Mouse (Mus musculus) neural tube, embryonic 14.5 days (tissue): ENCODE data around the gene Hist1h2bc. TPM values are rescaled to one million over a fixed set of nuclear protein-coding genes. Genes with fewer than 3 reads are reported as not detected.

Source experiments
- ATAC-seq: fragments of 200-750 bp; cut with Nextera tagmentation; 2 replicates; pipeline ENCODE4 v1.8.0; 2017; ENCODE audit warnings: low read depth, mild to moderate bottlenecking, moderate TSS enrichment, moderate library complexity
- H3K27ac ChIP-seq: fragments of 300-500 bp; sonication (generic); 2 replicates; pipeline ENCODE4 v1.5.1; 2014; ENCODE audit warnings: low read depth, mild to moderate bottlenecking, control low read depth, low read length, moderate library complexity, mixed read lengths
- H3K27me3 ChIP-seq: fragments of 300-500 bp; sonication (generic); 2 replicates; pipeline ENCODE4 v1.6.1; 2014; ENCODE audit warnings: low read length; ENCODE audit not compliant: control insufficient read depth, insufficient read depth
- H3K36me3 ChIP-seq: fragments of 300-500 bp; sonication (generic); 2 replicates; pipeline ENCODE4 v1.6.1; 2014; ENCODE audit warnings: low read length, mixed read lengths; ENCODE audit not compliant: control insufficient read depth, insufficient read depth
- H3K4me1 ChIP-seq: fragments of 300-500 bp; sonication (generic); 2 replicates; pipeline ENCODE4 v1.6.1; 2014; ENCODE audit warnings: low read length; ENCODE audit not compliant: control insufficient read depth, insufficient read depth
- H3K4me2 ChIP-seq: fragments of 300-500 bp; sonication (generic); 2 replicates; pipeline ENCODE4 v1.6.1; 2014; ENCODE audit warnings: mild to moderate bottlenecking, low read depth, low read length, control low read depth
- H3K4me3 ChIP-seq: fragments of 300-500 bp; sonication (generic); 2 replicates; pipeline ENCODE4 v1.5.1; 2014; ENCODE audit warnings: low read depth, low read length, control low read depth, mixed read lengths
- H3K9ac ChIP-seq: fragments of 300-500 bp; sonication (generic); replicated peaks from 2 replicates; pipeline ENCODE4 v1.6.1; 2014; ENCODE audit warnings: low read depth, mild to moderate bottlenecking, control low read depth, low read length, mixed read lengths
- H3K9me3 ChIP-seq: fragments of 300-500 bp; sonication (generic); 2 replicates; pipeline ENCODE4 v1.6.1; 2016; ENCODE audit warnings: low read length; ENCODE audit not compliant: control insufficient read depth
- WGBS: fragments of 180-500 bp; shearing (Covaris S2); extraction: QIAGEN DNeasy Blood & Tissue Kit; methylation state at CpG from one replicate; pipeline ENCODE4 v1.1.7; 2014; 5-methylcytosine and 5-hydroxymethylcytosine counted together
- polyA plus RNA-seq: library from polyadenylated mRNA; unstranded; fragments of >200 nt; fragmentation: Nextera tagmentation; extraction: Ambion mirVana; gene quantifications from 2 replicates; pipeline ENCODE4 v1.2.1, GENCODE M21; 2014

The Hist1h2bc gene
- polyA plus RNA-seq, 1 experiment from 2014 or later = 11.6 TPM

GRCm38 (mm10) chr13:23724239-23724638 lies 40.2 kb downstream of the Hist1h2bc start:
- WGBS = 87% methylated on average over 4 of the region's 4 CpGs
- Histone ChIP-seq H3K9me3 (no peaks in the 10 kb centered on the region), H3K36me3 (no peaks in the 10 kb centered on the region), H3K9ac (no peak overlapping the region), H3K4me3 (no peak overlapping the region), H3K27me3 (no peaks in the 10 kb centered on the region), H3K4me1 (no peaks in the 10 kb centered on the region), H3K4me2 (no peak overlapping the region), H3K27ac (no peak overlapping the region)
- ATAC-seq = no peak

GRCm38 (mm10) chr13:23725213-23725612 lies 41.2 kb downstream of the Hist1h2bc start:
- WGBS = 33% methylated on average over 1 of the region's 1 CpGs
- no peak overlapping the region for H3K4me3 ChIP-seq
- no peak overlapping the region for H3K9ac ChIP-seq
- H3K36me3 ChIP-seq = no peaks in the 10 kb centered on the region
- no peak for ATAC-seq
- H3K9me3 ChIP-seq = no peaks in the 10 kb centered on the region
- no peak overlapping the region for H3K27ac ChIP-seq
- H3K4me2 ChIP-seq = no peak overlapping the region
- no peaks in the 10 kb centered on the region for H3K4me1 ChIP-seq
- H3K27me3 ChIP-seq = no peaks in the 10 kb centered on the region

GRCm38 (mm10) chr13:23728472-23729191 lies 44.6 kb downstream of the Hist1h2bc start:
- 90% methylated on average over 18 of the region's 18 CpGs for WGBS
- no peaks in the 10 kb centered on the region for H3K4me1 ChIP-seq
- no peak overlapping the region for H3K4me3 ChIP-seq
- H3K4me2 ChIP-seq = no peak overlapping the region
- H3K9ac ChIP-seq = no peak overlapping the region
- no peak overlapping the region for H3K27ac ChIP-seq
- H3K27me3 ChIP-seq = no peaks in the 10 kb centered on the region
- H3K9me3 ChIP-seq = no peaks in the 10 kb centered on the region
- H3K36me3 ChIP-seq = no peaks in the 10 kb centered on the region
- ATAC-seq = no peak

GRCm38 (mm10) chr13:23729192-23729525 lies 45.2 kb downstream of the Hist1h2bc start:
- H3K9ac ChIP-seq = no peak overlapping the region
- no peak overlapping the region for H3K27ac ChIP-seq
- ATAC-seq = no peak
- 92% methylated on average over 9 of the region's 9 CpGs for WGBS
- H3K4me1 ChIP-seq = no peaks in the 10 kb centered on the region
- H3K4me2 ChIP-seq = no peak overlapping the region
- no peaks in the 10 kb centered on the region for H3K27me3 ChIP-seq
- no peak overlapping the region for H3K4me3 ChIP-seq
- no peaks in the 10 kb centered on the region for H3K9me3 ChIP-seq
- no peaks in the 10 kb centered on the region for H3K36me3 ChIP-seq

- Histone ChIP-seq H3K27ac (no peak overlapping the region), H3K4me2 (no peak overlapping the region), H3K4me3 (no peak overlapping the region), H3K36me3 (no peaks in the 10 kb centered on the region), H3K9me3 (no peaks in the 10 kb centered on the region), H3K9ac (no peak overlapping the region), H3K27me3 (no peaks in the 10 kb centered on the region), H3K4me1 (no peaks in the 10 kb centered on the region)
- WGBS = 92% methylated on average over 5 of the region's 5 CpGs
- no peak for ATAC-seq
Measured at GRCm38 (mm10) chr13:23729706-23730105, 45.7 kb downstream of the Hist1h2bc start.

- Histone ChIP-seq H3K36me3 (no peaks in the 10 kb centered on the region), H3K27me3 (no peaks in the 10 kb centered on the region), H3K4me1 (no peaks in the 10 kb centered on the region), H3K9me3 (no peaks in the 10 kb centered on the region), H3K4me3 (no peak overlapping the region), H3K27ac (no peak overlapping the region), H3K4me2 (no peak overlapping the region), H3K9ac (no peak overlapping the region)
- 35% methylated on average over 8 of the region's 8 CpGs for WGBS
- no peak for ATAC-seq
Measured at GRCm38 (mm10) chr13:23730479-23730878, 46.5 kb downstream of the Hist1h2bc start.

GRCm38 (mm10) chr13:23732156-23732804 lies 48.3 kb downstream of the Hist1h2bc start:
- Histone ChIP-seq H3K27ac (no peak overlapping the region), H3K4me2 (no peak overlapping the region), H3K36me3 (no peaks in the 10 kb centered on the region), H3K27me3 (no peaks in the 10 kb centered on the region), H3K9ac (no peak overlapping the region), H3K4me3 (no peak overlapping the region), H3K4me1 (no peaks in the 10 kb centered on the region), H3K9me3 (no peaks in the 10 kb centered on the region)
- ATAC-seq = no peak; the same call in 1 of the 2 replicates
- WGBS = 25% methylated on average over 8 of the region's 8 CpGs

- Histone ChIP-seq H3K9me3 (no peaks in the 10 kb centered on the region), H3K36me3 (no peaks in the 10 kb centered on the region), H3K4me1 (peaks cover 8% of the 10 kb centered on the region; the same call in 1 of the 2 replicates), H3K27ac (no peak overlapping the region), H3K9ac (no peak overlapping the region), H3K4me2 (no peak overlapping the region), H3K4me3 (no peak overlapping the region), H3K27me3 (no peaks in the 10 kb centered on the region)
- no peak for ATAC-seq
- WGBS = 70% methylated on average over 5 of the region's 5 CpGs
Measured at GRCm38 (mm10) chr13:23737091-23737490, 53.1 kb downstream of the Hist1h2bc start.

GRCm38 (mm10) chr13:23738041-23738440 lies 54.0 kb downstream of the Hist1h2bc start:
- H3K9ac ChIP-seq = peak overlapping the region; percentile 57; the same call in 1 of the 2 replicates
- H3K27me3 ChIP-seq = no peaks in the 10 kb centered on the region
- H3K36me3 ChIP-seq = no peaks in the 10 kb centered on the region
- H3K4me2 ChIP-seq = peak overlapping the region; percentile 97
- peaks cover 8% of the 10 kb centered on the region; the same call in 1 of the 2 replicates for H3K4me1 ChIP-seq
- peak overlapping the region; percentile 70 for H3K27ac ChIP-seq
- H3K4me3 ChIP-seq = no peak overlapping the region
- WGBS = 25% methylated on average over 4 of the region's 4 CpGs
- no peak for ATAC-seq
- H3K9me3 ChIP-seq = no peaks in the 10 kb centered on the region
